Mouse (Mus musculus): Measurements from ENCODE around the gene Ptn. TPM values are rescaled to one million over a fixed set of nuclear protein-coding genes. Genes with fewer than 3 reads are reported as not detected.
A peak's percentile ranks its signal among the peaks of the same experiment; 100 is the strongest.

Gene Ptn
- polyA plus RNA-seq, 1 experiment from 2014 or later, result 325 TPM

DNA sequence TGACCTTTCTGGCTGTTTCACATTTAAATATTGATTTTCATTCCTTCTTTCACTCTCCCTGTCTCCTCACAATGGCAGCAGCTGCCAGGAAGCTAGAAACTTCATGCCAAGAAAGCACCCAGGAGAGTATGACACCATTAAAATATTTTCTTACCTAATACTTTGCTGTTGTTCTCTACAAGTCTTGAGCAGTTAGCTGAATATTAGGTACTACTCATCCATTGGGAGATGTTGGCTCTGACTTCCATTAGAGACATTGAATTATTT is 9.7 kb upstream of the Ptn start:
- Histone ChIP-seq H3K4me1 (ENCODE audit: control insufficient read depth, insufficient read depth, low read length) (peaks cover 3% of the 10 kb centered on the region; the same call in 1 of the 2 replicates), H3K36me3 (ENCODE audit: control insufficient read depth, insufficient read depth, low read length) (no peaks in the 10 kb centered on the region), H3K4me3 (ENCODE audit: low read depth, low read length) (no peak overlapping the region), H3K9me3 (ENCODE audit: control insufficient read depth, low read length) (no peaks in the 10 kb centered on the region), H3K27me3 (ENCODE audit: control insufficient read depth, insufficient read depth, low read length) (no peaks in the 10 kb centered on the region), H3K4me2 (ENCODE audit: low read depth) (no peak overlapping the region), H3K9ac (ENCODE audit: low read length) (no peak overlapping the region), H3K27ac (ENCODE audit: low read depth, low read length) (no peak overlapping the region)
- DNase-seq (ENCODE audit: low spot score) (no peak), ATAC-seq (ENCODE audit: insufficient read depth, low FRiP score, low TSS enrichment) (no peak)

- Histone ChIP-seq H3K9me3 (ENCODE audit: control insufficient read depth, low read length) (no peaks in the 10 kb centered on the region), H3K36me3 (ENCODE audit: control insufficient read depth, insufficient read depth, low read length) (no peaks in the 10 kb centered on the region), H3K4me1 (ENCODE audit: control insufficient read depth, insufficient read depth, low read length) (peaks cover 3% of the 10 kb centered on the region; the same call in 1 of the 2 replicates), H3K9ac (ENCODE audit: low read length) (no peak overlapping the region), H3K27me3 (ENCODE audit: control insufficient read depth, insufficient read depth, low read length) (no peaks in the 10 kb centered on the region), H3K4me2 (ENCODE audit: low read depth) (no peak overlapping the region), H3K27ac (ENCODE audit: low read depth, low read length) (no peak overlapping the region), H3K4me3 (ENCODE audit: low read depth, low read length) (no peak overlapping the region)
- WGBS, result 65% methylated on average over 8 of the region's 8 CpGs
- DNase-seq (ENCODE audit: low spot score) (peak; percentile 28), ATAC-seq (ENCODE audit: insufficient read depth, low FRiP score, low TSS enrichment) (peak; percentile 82)
Measured at GRCm38 (mm10) chr6:36819019-36819783, 9.2 kb upstream of the Ptn start.

- DNase-seq (ENCODE audit: low spot score), result no peak
- no peaks in the 10 kb centered on the region for H3K36me3 ChIP-seq (ENCODE audit: control insufficient read depth, insufficient read depth, low read length)
- H3K9ac ChIP-seq (ENCODE audit: low read length), result no peak overlapping the region
- no peaks in the 10 kb centered on the region for H3K27me3 ChIP-seq (ENCODE audit: control insufficient read depth, insufficient read depth, low read length)
- no peak overlapping the region for H3K4me3 ChIP-seq (ENCODE audit: low read depth, low read length)
- H3K4me1 ChIP-seq (ENCODE audit: control insufficient read depth, insufficient read depth, low read length), result peaks cover 3% of the 10 kb centered on the region; the same call in 1 of the 2 replicates
- WGBS, result 69% methylated on average over 4 of the region's 4 CpGs
- H3K9me3 ChIP-seq (ENCODE audit: control insufficient read depth, low read length), result no peaks in the 10 kb centered on the region
- no peak for ATAC-seq (ENCODE audit: insufficient read depth, low FRiP score, low TSS enrichment)
- no peak overlapping the region for H3K27ac ChIP-seq (ENCODE audit: low read depth, low read length)
- H3K4me2 ChIP-seq (ENCODE audit: low read depth), result no peak overlapping the region
Measured at GRCm38 (mm10) chr6:36818281-36819018, 8.4 kb upstream of the Ptn start.

DNA sequence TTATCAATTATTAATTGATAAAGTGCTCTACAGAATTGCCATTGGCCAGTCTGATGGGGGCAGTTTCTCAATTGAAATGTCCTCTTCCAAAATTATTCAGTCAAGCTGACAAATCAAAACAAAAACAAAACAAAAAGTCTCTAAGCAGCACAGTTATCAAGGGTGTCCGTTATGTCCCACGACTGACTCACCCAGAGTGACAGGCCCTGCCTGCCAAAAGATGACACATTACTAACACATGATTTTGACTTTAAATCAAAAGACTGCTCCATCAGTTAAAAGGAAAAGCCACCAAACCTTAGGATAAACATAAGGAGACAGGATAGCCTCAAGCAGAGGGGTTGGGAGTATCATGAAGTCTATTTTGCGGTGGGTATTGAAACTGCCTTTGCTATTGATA is 6.6 kb upstream of the Ptn start:
- Histone ChIP-seq H3K27me3 (ENCODE audit: control insufficient read depth, insufficient read depth, low read length) (no peaks in the 10 kb centered on the region), H3K36me3 (ENCODE audit: control insufficient read depth, insufficient read depth, low read length) (no peaks in the 10 kb centered on the region), H3K27ac (ENCODE audit: low read depth, low read length) (no peak overlapping the region), H3K9me3 (ENCODE audit: control insufficient read depth, low read length) (no peaks in the 10 kb centered on the region), H3K9ac (ENCODE audit: low read length) (no peak overlapping the region), H3K4me3 (ENCODE audit: low read depth, low read length) (no peak overlapping the region), H3K4me1 (ENCODE audit: control insufficient read depth, insufficient read depth, low read length) (peaks cover 3% of the 10 kb centered on the region; the same call in 1 of the 2 replicates), H3K4me2 (ENCODE audit: low read depth) (no peak overlapping the region)
- no peak for DNase-seq (ENCODE audit: low spot score)
- 92% methylated on average over 3 of the region's 3 CpGs for WGBS
- ATAC-seq (ENCODE audit: insufficient read depth, low FRiP score, low TSS enrichment), result no peak

GRCm38 (mm10) chr6:36815992-36816391 is 6.0 kb upstream of the Ptn start:
- 83% methylated on average over 2 of the region's 2 CpGs for WGBS
- no peak overlapping the region for H3K4me3 ChIP-seq (ENCODE audit: low read depth, low read length)
- H3K9ac ChIP-seq (ENCODE audit: low read length), result no peak overlapping the region
- H3K27ac ChIP-seq (ENCODE audit: low read depth, low read length), result no peak overlapping the region
- no peaks in the 10 kb centered on the region for H3K9me3 ChIP-seq (ENCODE audit: control insufficient read depth, low read length)
- peaks cover 3% of the 10 kb centered on the region; the same call in 1 of the 2 replicates for H3K4me1 ChIP-seq (ENCODE audit: control insufficient read depth, insufficient read depth, low read length)
- no peak overlapping the region for H3K4me2 ChIP-seq (ENCODE audit: low read depth)
- H3K27me3 ChIP-seq (ENCODE audit: control insufficient read depth, insufficient read depth, low read length), result no peaks in the 10 kb centered on the region
- DNase-seq (ENCODE audit: low spot score) (no peak), ATAC-seq (ENCODE audit: insufficient read depth, low FRiP score, low TSS enrichment) (no peak)
- H3K36me3 ChIP-seq (ENCODE audit: control insufficient read depth, insufficient read depth, low read length), result no peaks in the 10 kb centered on the region

DNA sequence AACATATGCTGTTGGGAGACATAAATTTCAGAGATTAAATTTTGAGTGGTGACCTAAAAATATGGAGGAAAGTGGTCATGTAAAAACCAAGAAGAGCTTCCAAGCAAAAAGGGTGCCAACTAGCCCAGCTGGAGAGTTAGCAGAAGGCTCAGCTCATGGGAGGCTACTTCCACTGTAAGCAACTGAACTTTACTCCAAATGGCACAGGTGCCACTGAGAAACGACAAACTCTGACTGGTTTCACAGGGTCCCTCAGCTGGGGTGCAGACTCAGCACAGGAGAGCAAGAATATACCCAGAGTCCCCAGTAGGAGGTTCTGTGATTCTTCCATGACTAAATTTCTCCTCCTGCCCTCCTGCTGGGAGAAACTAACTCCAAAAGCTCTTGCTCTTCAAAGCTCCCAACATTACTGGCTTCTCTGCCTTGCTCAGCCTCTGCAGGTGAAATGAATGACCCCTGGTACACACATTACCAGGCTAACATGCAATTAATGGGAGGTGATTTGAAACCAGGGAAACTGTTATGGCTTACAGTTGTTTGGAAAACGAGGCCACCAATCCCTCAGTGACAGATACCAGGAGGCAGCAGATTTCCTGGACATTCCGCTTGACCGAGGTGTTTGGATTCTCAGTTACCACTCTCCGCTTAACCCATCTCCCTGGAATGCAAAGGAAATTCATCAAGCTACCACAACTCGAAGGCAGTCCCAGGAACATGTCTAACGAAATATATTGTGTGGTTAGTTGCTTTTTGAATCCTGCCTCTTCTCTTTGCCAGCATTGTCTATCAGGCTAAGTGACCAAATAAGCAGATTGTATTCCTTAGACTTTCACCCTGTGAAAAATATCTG is 2.9 kb upstream of the Ptn start:
- Histone ChIP-seq H3K4me1 (ENCODE audit: control insufficient read depth, insufficient read depth, low read length) (peaks cover 8% of the 10 kb centered on the region; the same call in 1 of the 2 replicates), H3K36me3 (ENCODE audit: control insufficient read depth, insufficient read depth, low read length) (no peaks in the 10 kb centered on the region), H3K9ac (ENCODE audit: low read length) (no peak overlapping the region), H3K27ac (ENCODE audit: low read depth, low read length) (no peak overlapping the region), H3K27me3 (ENCODE audit: control insufficient read depth, insufficient read depth, low read length) (no peaks in the 10 kb centered on the region), H3K4me2 (ENCODE audit: low read depth) (no peak overlapping the region), H3K4me3 (ENCODE audit: low read depth, low read length) (no peak overlapping the region), H3K9me3 (ENCODE audit: control insufficient read depth, low read length) (no peaks in the 10 kb centered on the region)
- WGBS, result 69% methylated on average over 7 of the region's 7 CpGs
- DNase-seq (ENCODE audit: low spot score) (no peak), ATAC-seq (ENCODE audit: insufficient read depth, low FRiP score, low TSS enrichment) (no peak)

GRCm38 (mm10) chr6:36810448-36810847 is 428 bp upstream of the Ptn start:
- peak overlapping the region; percentile 67 for H3K9ac ChIP-seq (ENCODE audit: low read length)
- H3K27ac ChIP-seq (ENCODE audit: low read depth, low read length), result peak overlapping the region; percentile 77
- no peaks in the 10 kb centered on the region for H3K9me3 ChIP-seq (ENCODE audit: control insufficient read depth, low read length)
- no peaks in the 10 kb centered on the region for H3K27me3 ChIP-seq (ENCODE audit: control insufficient read depth, insufficient read depth, low read length)
- peaks cover 8% of the 10 kb centered on the region; the same call in 1 of the 2 replicates for H3K4me1 ChIP-seq (ENCODE audit: control insufficient read depth, insufficient read depth, low read length)
- peak overlapping the region; percentile 67 for H3K4me3 ChIP-seq (ENCODE audit: low read depth, low read length)
- ATAC-seq (ENCODE audit: insufficient read depth, low FRiP score, low TSS enrichment) (no peak), DNase-seq (ENCODE audit: low spot score) (no peak)
- no peaks in the 10 kb centered on the region for H3K36me3 ChIP-seq (ENCODE audit: control insufficient read depth, insufficient read depth, low read length)
- peak overlapping the region; percentile 70 for H3K4me2 ChIP-seq (ENCODE audit: low read depth)
- WGBS, result 12% methylated on average over 5 of the region's 5 CpGs

DNA sequence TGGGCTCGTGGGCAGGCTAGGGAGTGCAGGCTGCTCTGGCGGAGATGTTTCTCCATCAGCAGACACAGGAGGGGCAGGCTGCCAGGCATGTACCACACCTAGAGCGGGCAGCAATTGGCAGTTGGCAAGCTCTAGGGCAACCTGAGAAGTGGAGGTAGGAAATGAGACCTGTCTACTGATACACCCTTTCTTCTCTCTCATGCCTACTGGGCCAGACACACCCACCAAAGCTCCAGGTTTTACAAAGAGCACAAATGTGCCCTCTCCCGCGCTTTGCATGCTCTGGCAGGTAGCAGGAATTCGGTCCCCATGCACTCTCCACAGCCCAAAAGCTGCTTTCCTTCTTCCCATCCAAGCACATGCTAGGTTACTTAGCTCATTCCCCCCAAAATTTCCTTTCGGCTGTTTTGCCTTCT is 701 bp downstream of the Ptn start:
- Histone ChIP-seq H3K4me3 (ENCODE audit: low read depth, low read length) (peak overlapping the region; percentile 67), H3K9me3 (ENCODE audit: control insufficient read depth, low read length) (no peaks in the 10 kb centered on the region), H3K27ac (ENCODE audit: low read depth, low read length) (peak overlapping the region; percentile 77), H3K27me3 (ENCODE audit: control insufficient read depth, insufficient read depth, low read length) (no peaks in the 10 kb centered on the region), H3K4me2 (ENCODE audit: low read depth) (peak overlapping the region; percentile 70), H3K4me1 (ENCODE audit: control insufficient read depth, insufficient read depth, low read length) (peaks cover 8% of the 10 kb centered on the region; the same call in 1 of the 2 replicates), H3K36me3 (ENCODE audit: control insufficient read depth, insufficient read depth, low read length) (peaks cover 2% of the 10 kb centered on the region), H3K9ac (ENCODE audit: low read length) (peak overlapping the region; percentile 67)
- peak; percentile 40 for DNase-seq (ENCODE audit: low spot score)
- peak; percentile 32 for ATAC-seq (ENCODE audit: insufficient read depth, low FRiP score, low TSS enrichment)
- 4% methylated on average over 7 of the region's 7 CpGs for WGBS

Data from neural tube, embryonic 11.5 days (tissue).